Comparison of ENCODE assay signal across 21 mouse cellular contexts in the genomic region with DNA sequence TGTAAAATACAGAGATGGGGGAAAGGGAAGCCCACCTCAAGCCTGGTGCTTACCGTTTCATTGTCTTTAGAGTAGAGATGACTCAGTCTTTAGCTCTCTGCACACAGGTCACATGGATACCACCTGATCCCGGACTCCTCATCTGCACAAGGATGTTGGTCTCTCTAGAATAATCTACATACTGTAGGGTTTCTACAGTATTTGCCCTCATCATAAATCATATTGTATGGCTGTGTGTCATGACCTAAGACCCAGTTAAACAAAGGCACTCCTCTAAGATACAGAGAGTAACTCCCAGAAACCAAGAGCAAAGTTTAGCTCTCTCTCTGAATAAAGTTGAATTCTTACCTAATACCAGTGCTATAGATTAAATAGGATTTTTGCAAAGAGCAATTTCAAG.
"Had no signal": no experiment of that assay in that cellular context is flagged by ENCODE, and none has a peak within 500 bp of the region (broad histone marks: within the 10 kb centered on the region; RNA-seq: fewer than 3 reads in every experiment).

No protein-coding gene starts in this region.

- DNase-seq: kidney, adult 11 months; kidney, adult 8-10 months; kidney, postnatal 14 days; kidney, postnatal 4 days; left cerebral cortex, postnatal 4 days; liver, postnatal 0 days; lung, embryonic 14.5 days; retina, postnatal 1 day; right cerebral cortex, postnatal 25 days; spleen, adult 18-20 months; thymus, adult 2 months; thymus, postnatal 36 days had no signal

- H3K9ac ChIP-seq: limb, embryonic 12.5 days; limb, embryonic 15.5 days; liver, embryonic 14.5 days; liver, postnatal 0 days; lung, embryonic 14.5 days; midbrain, embryonic 12.5 days; midbrain, embryonic 15.5 days; neural tube, embryonic 13.5 days had no signal

- H3K36me3 ChIP-seq: limb, embryonic 12.5 days; limb, embryonic 15.5 days; midbrain, embryonic 12.5 days; midbrain, embryonic 15.5 days; neural tube, embryonic 13.5 days had no signal

- H3K27me3 ChIP-seq: limb, embryonic 12.5 days; limb, embryonic 15.5 days; midbrain, embryonic 15.5 days; neural tube, embryonic 13.5 days had no signal

- H3K4me3 ChIP-seq: limb, embryonic 12.5 days; limb, embryonic 15.5 days; midbrain, embryonic 12.5 days; midbrain, embryonic 15.5 days; neural tube, embryonic 13.5 days had no signal

- ATAC-seq: liver, postnatal 0 days; lung, postnatal 0 days; midbrain, embryonic 15.5 days had no signal

- H3K4me1 ChIP-seq: limb, embryonic 12.5 days; limb, embryonic 15.5 days; midbrain, embryonic 15.5 days; neural tube, embryonic 13.5 days had no signal

- H3K27ac ChIP-seq: limb, embryonic 12.5 days; limb, embryonic 15.5 days; liver, embryonic 14.5 days; macrophage; midbrain, embryonic 12.5 days; midbrain, embryonic 15.5 days; neural tube, embryonic 13.5 days had no signal

- H3K9me3 ChIP-seq: limb, embryonic 12.5 days; limb, embryonic 15.5 days; midbrain, embryonic 12.5 days; midbrain, embryonic 15.5 days; neural tube, embryonic 13.5 days had no signal

- H3K4me2 ChIP-seq: limb, embryonic 12.5 days; limb, embryonic 15.5 days; liver, embryonic 11.5 days; lung, embryonic 14.5 days; midbrain, embryonic 12.5 days; midbrain, embryonic 15.5 days; neural tube, embryonic 13.5 days had no signal
